Mouse (Mus musculus): ENCODE results near the gene Amph. TPM values are rescaled to one million over a fixed set of nuclear protein-coding genes. Genes with fewer than 3 reads are reported as not detected.
"Not testable (repeated sequence)": the region's sequence is repeated elsewhere in the genome, so short reads cannot be mapped to it uniquely, and the experiment has no call there.

Amph gene
- polyA plus RNA-seq, 3 experiments from 2014 or later: 0.18 to 1.2 (median 0.74) TPM

DNA sequence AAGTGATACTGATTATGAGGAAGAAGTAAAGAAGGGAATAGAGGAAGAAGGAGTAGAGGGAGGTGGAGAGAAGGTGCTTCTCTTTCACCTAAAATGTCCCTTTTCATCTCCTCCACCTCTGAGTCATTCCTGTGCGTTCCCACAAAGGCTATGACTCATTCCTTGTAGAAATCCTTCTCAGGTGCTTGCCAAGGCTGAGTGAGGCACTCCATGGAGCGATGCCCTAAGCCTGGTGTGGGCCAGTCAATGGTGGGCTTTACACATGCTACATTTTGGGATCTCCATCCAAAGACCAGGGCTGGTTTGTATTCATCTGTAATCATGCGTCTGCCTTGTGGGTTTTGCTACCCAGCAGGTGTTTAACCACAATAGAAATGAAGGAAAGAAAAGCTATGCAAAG lies 78.9 kb downstream of the Amph start:
- no peak for ATAC-seq

GRCm38 (mm10) chr13:19027766-19028350 lies 79.9 kb downstream of the Amph start:
- no peak for ATAC-seq

DNA sequence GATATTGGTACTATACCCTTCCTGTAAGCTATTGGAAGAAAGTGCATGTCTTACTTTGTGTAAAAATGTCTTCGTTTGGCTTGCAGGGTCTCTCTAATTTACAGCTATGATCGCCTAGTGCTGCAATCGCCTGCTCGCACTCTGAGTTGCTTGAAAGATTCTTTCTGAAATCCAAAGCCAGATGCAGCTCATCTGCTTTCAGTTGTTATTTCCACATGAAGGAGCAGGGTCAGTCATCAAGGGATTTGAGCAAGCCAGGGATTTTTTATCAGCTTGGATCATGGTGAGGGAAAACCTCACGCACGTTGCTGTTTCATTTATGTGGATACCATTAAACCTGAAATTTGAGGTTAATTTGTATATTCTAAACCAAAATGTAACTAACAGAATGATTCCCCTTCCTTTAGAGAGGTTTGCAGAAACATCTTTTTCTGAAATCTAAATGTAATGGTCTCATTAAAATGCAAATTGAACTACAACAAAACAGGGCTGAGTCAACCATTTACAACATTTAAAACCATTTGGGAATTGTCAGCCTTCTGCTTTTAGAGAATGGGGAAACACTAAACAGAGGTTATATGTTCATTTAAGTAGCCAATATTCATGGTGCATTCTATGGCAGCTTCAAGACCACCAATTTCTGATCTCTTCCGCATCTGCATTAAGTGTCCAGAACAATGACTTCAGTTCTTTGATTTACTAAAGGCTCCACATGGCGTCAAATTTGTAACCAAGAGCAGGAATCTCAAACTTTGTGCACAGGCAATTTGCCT lies 84.1 kb downstream of the Amph start:
- no peak for ATAC-seq

DNA sequence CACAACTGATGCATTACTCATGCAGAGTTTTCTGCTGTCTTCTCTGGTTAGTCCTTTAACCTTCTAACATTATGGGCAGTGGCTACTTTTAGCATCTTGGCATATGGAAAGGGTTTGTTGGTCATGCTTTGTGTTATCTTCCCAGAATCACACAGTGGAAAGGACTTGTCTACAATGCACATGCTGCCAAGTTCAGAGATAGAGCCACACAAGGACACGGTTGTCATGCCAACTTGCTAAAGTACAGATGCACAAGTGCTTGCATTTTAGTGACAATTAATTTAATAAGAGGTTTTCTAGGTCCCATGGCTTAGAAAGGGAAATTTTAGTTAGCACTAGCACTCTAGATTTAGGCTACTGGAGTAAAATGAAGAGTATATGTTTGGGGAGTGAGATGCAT lies 104.1 kb downstream of the Amph start:
- no peak for ATAC-seq

DNA sequence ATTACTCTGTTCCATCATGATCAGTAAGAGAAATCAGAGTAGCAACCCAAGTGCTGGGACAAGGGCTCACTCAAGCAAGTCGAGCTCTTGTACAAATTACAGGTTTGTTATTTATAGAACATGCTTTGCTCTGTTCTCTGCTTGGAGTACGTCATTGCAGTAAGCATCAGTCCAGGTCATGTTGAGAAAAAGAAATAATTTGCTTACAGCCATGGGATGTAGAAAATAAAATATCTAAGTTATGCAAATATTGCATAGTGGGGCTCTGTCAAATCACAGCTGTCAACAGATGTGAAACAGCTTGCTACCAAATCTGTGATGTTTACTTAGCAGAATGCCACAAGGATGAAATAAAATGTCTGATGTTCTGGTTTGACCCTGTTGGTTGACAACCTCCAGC lies 106.5 kb downstream of the Amph start:
- ATAC-seq: no peak

DNA sequence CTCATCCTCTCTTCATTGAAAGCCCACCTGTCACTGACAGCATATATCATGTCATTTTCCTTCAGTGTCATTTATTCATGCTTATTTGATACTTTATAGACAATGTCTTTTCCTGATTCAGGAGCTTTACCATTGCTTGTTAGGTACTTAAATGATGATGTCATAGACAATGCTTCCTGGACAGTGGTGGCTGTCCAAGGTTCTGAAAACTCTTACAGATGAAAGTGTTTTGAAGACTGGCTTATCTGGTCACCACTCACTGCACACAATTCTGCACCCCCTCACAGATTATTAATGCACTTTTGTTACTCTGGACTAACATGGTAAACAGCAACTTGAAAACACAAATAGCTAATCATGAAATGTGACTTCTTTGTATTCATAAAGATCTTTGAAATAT lies 124.3 kb downstream of the Amph start:
- no peak for ATAC-seq

- no peak for ATAC-seq
These were observed 129.4 kb downstream of the Amph start for GRCm38 (mm10) chr13:19077427-19077826.

DNA sequence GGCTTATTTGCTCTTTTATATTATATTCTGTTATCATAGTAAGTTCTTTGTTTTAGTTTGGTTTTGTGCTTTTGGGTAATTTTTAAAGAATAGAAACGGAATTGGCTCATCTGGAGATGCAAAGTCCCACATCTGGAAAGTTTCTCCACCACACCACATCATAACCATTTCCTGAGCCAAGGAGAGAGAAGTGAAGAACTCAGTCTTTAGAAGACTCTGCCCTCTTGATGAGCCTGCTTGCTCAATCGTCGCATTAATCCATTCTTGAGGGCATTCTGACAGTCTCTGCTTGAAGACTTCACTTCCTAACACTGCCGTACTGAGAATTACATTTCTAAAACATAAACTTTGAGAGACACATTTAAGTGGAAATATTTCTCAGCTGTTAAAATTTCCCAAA lies 133.9 kb downstream of the Amph start:
- ATAC-seq: no peak

DNA sequence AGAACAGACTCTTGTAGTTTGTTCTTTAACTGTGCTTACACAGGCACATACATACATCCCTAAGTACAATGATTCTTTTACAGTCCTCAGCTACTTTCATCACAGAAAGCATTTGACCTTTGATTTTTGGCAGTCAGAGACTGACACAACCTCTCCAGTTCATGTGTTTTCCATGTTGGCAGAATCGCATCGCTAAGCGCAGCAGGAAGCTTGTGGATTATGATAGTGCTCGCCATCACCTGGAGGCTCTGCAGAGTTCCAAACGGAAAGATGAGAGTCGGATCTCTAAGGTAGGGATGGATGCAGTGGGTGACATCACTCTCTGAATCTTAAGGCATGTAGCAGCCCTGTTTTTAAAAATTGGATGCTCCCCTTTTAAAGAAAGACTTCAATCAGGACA lies 146.6 kb downstream of the Amph start:
- no peak for ATAC-seq

- ATAC-seq: no peak
These were observed 149.1 kb downstream of the Amph start for GRCm38 (mm10) chr13:19097117-19097516.

DNA sequence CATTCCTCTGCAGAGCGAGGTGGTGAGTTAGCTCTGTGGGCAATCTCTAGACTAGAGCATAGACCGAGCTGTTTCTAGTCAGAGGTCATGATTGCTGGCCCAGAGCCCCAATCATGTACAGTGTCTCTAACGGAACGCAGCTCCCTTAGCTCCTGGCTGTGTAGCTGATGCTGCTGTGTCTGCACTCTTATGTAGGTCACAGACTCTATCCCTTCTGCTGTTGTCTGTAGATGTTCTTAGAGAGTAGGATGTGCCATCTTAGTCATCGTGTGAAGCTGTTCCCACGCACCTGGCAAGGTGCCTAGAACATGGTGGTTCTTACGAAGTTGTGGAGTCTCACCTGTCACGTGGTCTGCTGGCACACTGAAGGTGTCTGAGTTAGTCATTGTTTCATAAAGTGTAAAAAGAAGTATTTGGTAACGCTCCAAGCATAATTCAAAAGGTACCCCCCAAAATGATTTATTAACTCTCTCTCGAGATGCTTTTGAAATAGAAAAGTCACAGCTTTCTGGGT lies 153.9 kb downstream of the Amph start:
- ATAC-seq: peak; percentile 38

DNA sequence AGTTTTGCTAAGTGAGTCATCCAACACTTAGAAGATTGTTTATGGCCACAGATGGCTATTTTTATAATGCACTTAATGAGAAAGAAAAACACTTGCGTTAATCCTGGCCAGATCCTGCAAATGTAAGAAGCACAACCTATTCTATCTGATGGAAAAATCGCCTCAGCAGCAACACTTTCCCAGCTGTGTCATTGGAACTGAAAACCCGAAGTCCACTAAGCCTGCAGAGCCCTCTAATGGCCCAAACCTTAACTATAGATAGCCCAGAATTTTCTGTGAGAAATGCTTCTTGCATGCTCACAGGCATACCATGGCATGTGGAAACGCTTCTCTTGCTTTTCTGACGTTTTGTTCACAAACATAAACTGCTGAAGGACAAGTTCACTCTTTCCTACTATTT lies 158.4 kb downstream of the Amph start:
- ATAC-seq: no peak

DNA sequence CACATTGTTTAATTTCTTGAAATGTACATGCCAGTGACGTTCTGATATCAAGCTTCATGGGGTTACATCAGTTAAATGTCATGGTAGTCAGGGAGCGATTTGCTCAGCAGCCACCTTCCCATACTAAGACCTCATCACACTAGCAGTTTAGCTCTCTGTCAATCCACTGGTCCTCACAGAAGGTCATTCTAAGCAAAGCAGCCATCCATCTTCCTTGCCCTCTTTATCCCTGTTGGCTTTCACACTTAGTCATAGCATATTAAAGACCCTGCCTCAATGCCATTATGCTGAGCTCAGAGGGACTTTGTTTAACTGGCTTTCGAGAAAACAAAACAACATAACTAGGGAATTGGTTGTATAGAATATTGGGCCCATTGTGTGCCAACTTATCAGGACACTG lies 161.3 kb downstream of the Amph start:
- ATAC-seq: no peak

GRCm38 (mm10) chr13:19113034-19113922 lies 165.3 kb downstream of the Amph start:
- no peak for ATAC-seq

DNA sequence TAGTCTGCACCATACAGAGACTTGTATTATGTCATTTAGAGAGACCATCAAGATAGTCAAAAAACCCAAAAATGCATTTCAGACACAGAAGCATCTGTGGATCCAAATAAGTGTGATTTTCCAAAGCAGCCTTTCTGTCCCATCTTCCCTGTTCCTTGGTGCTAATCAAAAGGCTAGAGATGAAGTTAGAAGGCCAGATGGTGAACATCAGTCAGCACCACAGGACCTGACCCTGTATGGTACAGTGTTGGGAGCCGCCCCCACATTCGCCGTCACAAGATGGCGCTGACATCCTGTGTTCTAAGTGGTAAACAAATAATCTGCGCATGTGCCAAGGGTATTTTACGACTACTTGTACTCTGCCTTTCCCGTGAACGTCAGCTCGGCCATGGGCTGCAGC lies 166.8 kb downstream of the Amph start:
- not testable (repeated sequence) for ATAC-seq

- no peak for ATAC-seq
These were observed 179.0 kb downstream of the Amph start for GRCm38 (mm10) chr13:19126912-19127552.

- ATAC-seq: peak; percentile 65
These were observed 185.8 kb downstream of the Amph start for GRCm38 (mm10) chr13:19133833-19134232.

GRCm38 (mm10) chr13:19137212-19137611 lies 189.2 kb downstream of the Amph start:
- no peak for ATAC-seq

GRCm38 (mm10) chr13:19137932-19138331 lies 189.9 kb downstream of the Amph start:
- no peak for ATAC-seq

DNA sequence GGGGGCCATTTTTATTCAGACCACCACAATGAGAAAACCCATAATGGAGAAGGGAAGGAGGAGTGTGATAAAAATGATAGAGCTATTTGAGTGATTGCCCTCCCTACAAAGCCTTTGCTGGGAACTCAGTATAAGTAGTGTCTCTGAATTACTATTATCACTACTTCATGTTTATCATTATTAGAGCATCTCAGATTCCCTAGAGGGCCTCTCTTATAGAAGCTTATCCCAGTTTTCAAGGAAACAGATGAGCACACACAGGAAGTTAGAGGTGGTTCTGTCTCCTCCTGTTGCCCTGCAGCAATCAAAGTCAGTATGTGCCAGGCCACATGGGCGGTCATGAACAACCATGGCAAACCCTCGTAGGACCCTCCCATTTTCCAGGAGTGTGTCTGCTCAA lies 190.5 kb downstream of the Amph start:
- ATAC-seq: peak; percentile 32

GRCm38 (mm10) chr13:19139104-19139503 lies 191.1 kb downstream of the Amph start:
- ATAC-seq: peak; percentile 83

DNA sequence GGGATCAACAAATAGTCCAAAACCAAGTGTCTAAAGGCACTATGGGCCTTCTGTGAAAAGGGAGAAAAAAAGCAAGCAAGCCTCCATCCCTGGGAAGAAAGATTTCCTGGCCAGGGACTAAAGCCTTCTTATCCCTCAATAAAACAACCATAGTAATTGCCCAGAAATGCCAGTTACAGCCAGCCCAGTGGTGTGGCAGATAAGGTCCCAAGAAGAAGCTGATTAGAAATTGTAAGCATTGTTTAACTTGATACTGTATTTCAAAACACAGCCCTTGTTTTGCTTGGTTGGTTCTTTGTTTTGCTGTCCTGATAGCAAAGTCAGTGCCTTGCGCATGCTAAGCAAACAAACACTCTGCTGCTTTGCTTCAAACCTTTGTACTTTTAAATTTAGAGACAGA lies 191.8 kb downstream of the Amph start:
- ATAC-seq: no peak

GRCm38 (mm10) chr13:19143766-19144165 lies 195.8 kb downstream of the Amph start:
- ATAC-seq: no peak
